Mouse (Mus musculus) liver, embryonic 16.5 days (tissue): ENCODE results near the gene Hist1h1e. TPM values are rescaled to one million over a fixed set of nuclear protein-coding genes. Genes with fewer than 3 reads are reported as not detected.
"Not testable (repeated sequence)": the region's sequence is repeated elsewhere in the genome, so short reads cannot be mapped to it uniquely, and the experiment has no call there.

ENCODE experiments used
- ATAC-seq: fragments of 200-750 bp; cut with Nextera tagmentation; 2 replicates; pipeline ENCODE4 v1.8.0; 2017; ENCODE audit warnings: low read depth, mild to moderate bottlenecking, moderate number of reproducible peaks, moderate library complexity
- H3K27ac ChIP-seq: fragments of 300-500 bp; sonication (generic); 2 replicates; pipeline ENCODE4 v1.5.1; 2014; ENCODE audit warnings: mild to moderate bottlenecking, low read length
- H3K27me3 ChIP-seq: fragments of 300-500 bp; sonication (generic); 2 replicates; pipeline ENCODE4 v1.6.1; 2014; ENCODE audit warnings: low read depth, low read length, mixed read lengths; ENCODE audit not compliant: control insufficient read depth, insufficient read depth
- H3K36me3 ChIP-seq: fragments of 300-500 bp; sonication (generic); 2 replicates; pipeline ENCODE4 v1.6.1; 2014; ENCODE audit warnings: mild to moderate bottlenecking; ENCODE audit not compliant: control insufficient read depth, insufficient read depth
- H3K4me1 ChIP-seq: fragments of 300-500 bp; sonication (generic); 2 replicates; pipeline ENCODE4 v1.6.1; 2014; ENCODE audit warnings: low read depth, low read length, mixed read lengths; ENCODE audit not compliant: control insufficient read depth
- H3K4me2 ChIP-seq: fragments of 300-500 bp; sonication (generic); 2 replicates; pipeline ENCODE4 v1.6.1; 2014; ENCODE audit warnings: low read depth, low read length, mixed read lengths
- H3K4me3 ChIP-seq: fragments of 300-500 bp; sonication (generic); 2 replicates; pipeline ENCODE4 v1.5.1; 2014; ENCODE audit warnings: low read depth, mild to moderate bottlenecking, low read length
- H3K9ac ChIP-seq: fragments of 300-500 bp; sonication (generic); 2 replicates; pipeline ENCODE4 v1.6.1; 2014; ENCODE audit warnings: low read depth, low read length
- H3K9me3 ChIP-seq: fragments of 300-500 bp; sonication (generic); replicated peaks from 2 replicates; pipeline ENCODE4 v1.6.1; 2016; ENCODE audit warnings: low read length; ENCODE audit not compliant: control insufficient read depth
- WGBS: fragments of 180-500 bp; shearing (Covaris S2); extraction: QIAGEN DNeasy Blood & Tissue Kit; methylation state at CpG from one replicate; pipeline ENCODE4 v1.1.7; 2014; ENCODE audit not compliant: insufficient replicate concordance; 5-methylcytosine and 5-hydroxymethylcytosine counted together
- polyA plus RNA-seq: library from polyadenylated mRNA; unstranded; fragments of >200 nt; fragmentation: Nextera tagmentation; extraction: Ambion mirVana; gene quantifications from 2 replicates; pipeline ENCODE4 v1.2.1, GENCODE M21; 2015

Hist1h1e gene
- polyA plus RNA-seq, 1 experiment from 2014 or later, result 23.6 TPM

GRCm38 (mm10) chr13:23595185-23595584 lies 27.2 kb downstream of the Hist1h1e start:
- 0 out of 2 replicates have a peak overlapping the region, but pooled peaks have one; percentile 5 for H3K4me3 ChIP-seq
- H3K4me1 ChIP-seq, result peaks cover 40% of the 10 kb centered on the region
- 20% methylated on average over 2 of the region's 2 CpGs for WGBS
- peak overlapping the region; percentile 46 for H3K4me2 ChIP-seq
- no peaks in the 10 kb centered on the region for H3K36me3 ChIP-seq
- ATAC-seq, result peak; percentile 45
- peak overlapping the region; percentile 93 for H3K27ac ChIP-seq
- peak overlapping the region; percentile 54 for H3K9ac ChIP-seq
- no peaks in the 10 kb centered on the region for H3K27me3 ChIP-seq
- H3K9me3 ChIP-seq, result no peaks in the 10 kb centered on the region

- Histone ChIP-seq H3K9me3 (no peaks in the 10 kb centered on the region), H3K27me3 (no peaks in the 10 kb centered on the region), H3K4me3 (no peak overlapping the region), H3K4me1 (peaks cover 40% of the 10 kb centered on the region), H3K27ac (peak overlapping the region; percentile 77), H3K36me3 (no peaks in the 10 kb centered on the region), H3K4me2 (peak overlapping the region; percentile 28; the same call in 1 of the 2 replicates), H3K9ac (peak overlapping the region; percentile 44)
- ATAC-seq, result peak; percentile 39; the same call in 1 of the 2 replicates
- WGBS, result 13% methylated on average over 5 of the region's 5 CpGs
Observed at GRCm38 (mm10) chr13:23593051-23593770, 29.1 kb downstream of the Hist1h1e start.

DNA sequence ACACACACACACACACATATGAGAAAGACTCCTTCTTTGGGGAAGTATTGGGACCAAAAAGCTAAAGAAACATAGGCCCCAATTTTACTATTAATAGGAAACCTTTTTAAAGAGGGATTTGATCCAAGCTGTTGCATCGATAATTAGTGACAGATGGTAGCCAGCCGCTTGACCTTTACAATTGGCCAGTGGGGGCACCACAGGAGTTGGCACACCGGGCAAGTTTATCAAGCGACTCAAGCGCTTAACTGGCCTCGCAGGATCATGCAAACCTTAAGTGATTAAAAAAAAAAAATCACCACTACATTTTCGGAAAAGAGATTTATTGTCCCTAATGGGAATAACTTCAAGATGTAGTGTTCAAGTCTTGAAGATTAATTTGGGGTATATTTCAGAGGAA lies 29.7 kb downstream of the Hist1h1e start:
- no peak for ATAC-seq
- H3K4me1 ChIP-seq, result peaks cover 37% of the 10 kb centered on the region
- H3K9ac ChIP-seq, result no peak overlapping the region
- H3K36me3 ChIP-seq, result no peaks in the 10 kb centered on the region
- no peak overlapping the region for H3K4me3 ChIP-seq
- no peak overlapping the region for H3K4me2 ChIP-seq
- 73% methylated on average over 7 of the region's 7 CpGs for WGBS
- H3K27ac ChIP-seq, result no peak overlapping the region
- H3K9me3 ChIP-seq, result no peaks in the 10 kb centered on the region
- no peaks in the 10 kb centered on the region for H3K27me3 ChIP-seq

GRCm38 (mm10) chr13:23591886-23592285 lies 30.5 kb downstream of the Hist1h1e start:
- H3K4me3 ChIP-seq, H3K27ac ChIP-seq, H3K27me3 ChIP-seq, H3K4me2 ChIP-seq, H3K9ac ChIP-seq, H3K9me3 ChIP-seq, ATAC-seq, H3K36me3 ChIP-seq: not testable (repeated sequence)
- peaks cover 34% of the 10 kb centered on the region for H3K4me1 ChIP-seq
- 59% methylated on average over 7 of the region's 7 CpGs for WGBS

- Histone ChIP-seq H3K9ac (no peak overlapping the region), H3K27me3 (no peaks in the 10 kb centered on the region), H3K9me3 (no peaks in the 10 kb centered on the region), H3K4me1 (peaks cover 29% of the 10 kb centered on the region), H3K4me3 (no peak overlapping the region), H3K27ac (no peak overlapping the region), H3K36me3 (no peaks in the 10 kb centered on the region), H3K4me2 (no peak overlapping the region)
- WGBS, result 90% methylated on average over 7 of the region's 7 CpGs
- ATAC-seq, result no peak
Observed at GRCm38 (mm10) chr13:23591206-23591605, 31.2 kb downstream of the Hist1h1e start.

DNA sequence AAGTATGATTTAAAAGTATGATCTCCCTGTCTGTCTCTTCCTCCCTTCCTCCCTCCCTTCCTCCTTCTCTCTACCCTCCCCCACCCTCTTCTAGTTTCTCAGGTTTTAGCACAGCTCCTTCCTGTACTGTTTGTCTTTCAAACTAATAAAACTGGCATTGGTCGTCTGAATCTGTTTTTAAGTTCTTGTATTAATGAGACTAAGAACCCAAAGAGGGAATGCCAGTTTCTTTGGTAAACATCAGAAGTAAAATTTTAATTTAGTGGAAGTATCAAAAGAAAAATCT lies 35.5 kb downstream of the Hist1h1e start:
- Histone ChIP-seq H3K4me1 (peaks cover 23% of the 10 kb centered on the region), H3K9ac (peak overlapping the region; percentile 59), H3K27ac (peak overlapping the region; percentile 90), H3K36me3 (no peaks in the 10 kb centered on the region), H3K4me2 (peak overlapping the region; percentile 66), H3K9me3 (no peaks in the 10 kb centered on the region), H3K27me3 (no peaks in the 10 kb centered on the region), H3K4me3 (peak overlapping the region; percentile 46)
- WGBS, result 13% methylated on average over 1 of the region's 1 CpGs
- ATAC-seq, result no peak

- Histone ChIP-seq H3K4me3 (peak overlapping the region; percentile 65), H3K9ac (peak overlapping the region; percentile 59), H3K4me1 (peaks cover 24% of the 10 kb centered on the region), H3K4me2 (peak overlapping the region; percentile 66), H3K27ac (peak overlapping the region; percentile 100), H3K36me3 (no peaks in the 10 kb centered on the region), H3K27me3 (no peaks in the 10 kb centered on the region), H3K9me3 (no peaks in the 10 kb centered on the region)
- no peak for ATAC-seq
- WGBS, result 2% methylated on average over 22 of the region's 22 CpGs
Observed at GRCm38 (mm10) chr13:23586099-23586939, 36.0 kb downstream of the Hist1h1e start.

DNA sequence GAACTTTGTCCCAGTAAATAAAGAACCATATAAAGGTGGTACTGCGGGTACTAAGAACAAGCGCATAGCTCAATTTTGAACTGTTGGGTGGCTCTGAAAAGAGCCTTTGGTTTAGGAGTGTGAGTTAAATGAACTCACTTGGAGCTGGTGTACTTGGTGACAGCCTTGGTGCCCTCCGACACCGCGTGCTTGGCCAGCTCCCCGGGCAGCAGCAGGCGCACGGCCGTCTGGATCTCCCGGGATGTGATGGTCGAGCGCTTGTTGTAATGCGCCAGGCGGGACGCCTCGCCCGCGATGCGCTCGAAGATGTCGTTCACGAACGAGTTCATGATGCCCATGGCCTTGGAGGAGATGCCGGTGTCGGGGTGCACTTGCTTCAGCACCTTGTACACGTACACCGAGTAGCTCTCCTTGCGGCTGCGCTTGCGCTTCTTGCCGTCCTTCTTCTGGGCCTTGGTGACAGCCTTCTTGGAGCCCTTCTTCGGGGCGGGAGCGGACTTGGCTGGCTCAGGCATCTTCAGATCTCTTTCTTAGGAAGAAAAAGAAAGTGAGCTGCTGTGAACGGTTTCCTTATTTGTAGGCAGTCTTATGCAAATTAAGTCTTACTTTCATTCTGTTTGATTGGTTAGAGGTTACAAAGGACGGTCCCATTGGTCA lies 36.8 kb downstream of the Hist1h1e start:
- H3K27ac ChIP-seq, result peak overlapping the region; percentile 100
- peak overlapping the region; percentile 82 for H3K9ac ChIP-seq
- H3K36me3 ChIP-seq, H3K9me3 ChIP-seq, H3K27me3 ChIP-seq: not testable (repeated sequence)
- H3K4me1 ChIP-seq, result peaks cover 29% of the 10 kb centered on the region
- peak overlapping the region; percentile 69 for H3K4me2 ChIP-seq
- 0% methylated on average over 27 of the region's 36 CpGs for WGBS
- ATAC-seq, result peak; percentile 72
- H3K4me3 ChIP-seq, result peak overlapping the region; percentile 65
